In genomic region chr10:4088744-4089414, GRCm38 (mm10) we compare ENCODE assay signal across 9 mouse cellular contexts.
A peak's percentile ranks its signal among the peaks of the same experiment; 100 is the strongest.
DNase-seq lines count a peak whose midpoint lies in the region; ATAC-seq lines count a peak whose summit lies in the region.
"Had no signal": no experiment of that assay in that cellular context is flagged by ENCODE, and none has a peak within 500 bp of the region (broad histone marks: within the 10 kb centered on the region; RNA-seq: fewer than 3 reads in every experiment).

No protein-coding gene starts in this region.

- no peaks in the 10 kb centered on the region for H3K36me3 ChIP-seq in neural tube, embryonic 11.5 days (ENCODE audit: control insufficient read depth, insufficient read depth, low read length)

- H3K4me3 ChIP-seq in neural tube, embryonic 11.5 days (ENCODE audit: low read depth, low read length), result no peak overlapping the region
- H3K4me3 ChIP-seq: megakaryocyte, embryonic 14.5 days had no signal

- peak; percentile 62 for ATAC-seq in granulocyte monocyte progenitor cell, adult 5-6 weeks (replicated peaks; ENCODE audit: poor library complexity, severe bottlenecking)
- ATAC-seq in neural tube, embryonic 11.5 days (ENCODE audit: insufficient read depth, low FRiP score, low TSS enrichment), result peak; percentile 61; the same call in 1 of the 2 replicates
- no peak for ATAC-seq in monocyte, adult 5-6 weeks (replicated peaks; ENCODE audit: insufficient number of reproducible peaks, low FRiP score, low TSS enrichment, poor library complexity, severe bottlenecking)

- H3K4me1 ChIP-seq in neural tube, embryonic 11.5 days (ENCODE audit: control insufficient read depth, insufficient read depth, low read length), result 0 out of 2 replicates have a peak, but pooled peaks cover 4% of the 10 kb centered on the region
- H3K4me1 ChIP-seq: megakaryocyte, embryonic 14.5 days had no signal

- DNase-seq in gastrocnemius, postnatal 14 days, result peak; percentile 22
- no peak for DNase-seq in gastrocnemius, adult 18-20 months (ENCODE audit: low spot score)
- peak; percentile 20 for DNase-seq in right cerebral cortex, postnatal 14 days
- no peak for DNase-seq in right cerebral cortex, adult 2 months (ENCODE audit: low spot score in 2 of 2)
- peak; percentile 43 for DNase-seq in neural tube, embryonic 11.5 days (ENCODE audit: low spot score)
- no peak for DNase-seq in right cerebral cortex, adult 18-20 months

- WGBS in neural tube, embryonic 11.5 days, result 81% methylated on average over 7 of the region's 7 CpGs

- H3K9me3 ChIP-seq in neural tube, embryonic 11.5 days (ENCODE audit: control insufficient read depth, low read length), result no peaks in the 10 kb centered on the region
- H3K9me3 ChIP-seq: megakaryocyte, embryonic 14.5 days had no signal

- no peak overlapping the region for H3K9ac ChIP-seq in neural tube, embryonic 11.5 days (ENCODE audit: low read length)

- intact Hi-C loops in gastrocnemius, postnatal 14 days (cut with DNase I; ENCODE audit: low total_unique reads), result loop anchor here (10.0 kb wide), 1 partner anchor 246 kb away; no protein-coding TSS in a partner anchor

- no peaks in the 10 kb centered on the region for H3K27me3 ChIP-seq in neural tube, embryonic 11.5 days (ENCODE audit: control insufficient read depth, insufficient read depth, low read length)
- H3K27me3 ChIP-seq: megakaryocyte, embryonic 14.5 days had no signal

- H3K27ac ChIP-seq in neural tube, embryonic 11.5 days (ENCODE audit: low read depth, low read length), result no peak overlapping the region

- H3K4me2 ChIP-seq in neural tube, embryonic 11.5 days (ENCODE audit: low read depth), result no peak overlapping the region

Comparison
In these comparisons a context has a peak if more than half of its experiments do, and no peak if none do; other contexts are left out.
1. DNase-seq: peak in gastrocnemius, postnatal 14 days (single experiment), right cerebral cortex, postnatal 14 days (single experiment) and neural tube, embryonic 11.5 days (single experiment); none in gastrocnemius, adult 18-20 months (single experiment), right cerebral cortex, adult 2 months (0 of 2) and right cerebral cortex, adult 18-20 months (single experiment).